Mouse (Mus musculus) cerebellum, adult 2 months (tissue): ENCODE measurements around the gene Hist1h4b.

ENCODE experiments used
- CTCF ChIP-seq: fragments of 200-500 bp; IDR thresholded peaks from 2 replicates; pipeline ENCODE4 v1.5.1; 2011; ENCODE audit warnings: low read depth, mild to moderate bottlenecking, control low read depth, low read length, moderate library complexity, borderline replicate concordance; ENCODE audit not compliant: insufficient read depth
- POLR2A ChIP-seq: fragments of 200-500 bp; IDR thresholded peaks from 2 replicates; pipeline ENCODE4 v1.6.1; 2011; ENCODE audit warnings: low read length, control low read depth, borderline replicate concordance; ENCODE audit not compliant: insufficient read depth

- TF ChIP-seq POLR2A, result no peak
- no peak for TF ChIP-seq CTCF
Observed at GRCm38 (mm10) chr13:23708654-23709053, 48.2 kb upstream of the Hist1h4b start.
